In genomic region chr7:28436932-28437570, GRCm38 (mm10) we compare ENCODE assay signal across 7 mouse cellular contexts. TPM values are rescaled to one million over a fixed set of nuclear protein-coding genes. Genes with fewer than 3 reads are reported as not detected.
DNase-seq lines count a peak whose midpoint lies in the region; ATAC-seq and TF ChIP-seq lines count a peak whose summit lies in the region.

TSS of gene Gmfg (plus strand) at chr7:28437447.

- peak within 1 kb of the TSS; percentile 94 for H3K9ac ChIP-seq in intestine, postnatal 0 days (ENCODE audit: low read depth, low read length)
- H3K9ac ChIP-seq in limb, embryonic 11.5 days (ENCODE audit: low read length) = 0 out of 2 replicates have a peak within 1 kb of the TSS, but pooled peaks have one; percentile 45
- peak within 1 kb of the TSS; percentile 53 for H3K9ac ChIP-seq in midbrain, embryonic 13.5 days (replicated peaks)

- ATAC-seq in intestine, postnatal 0 days = peak; percentile 78
- peak; percentile 19 for ATAC-seq in limb, embryonic 11.5 days (ENCODE audit: insufficient number of reproducible peaks, low FRiP score, low TSS enrichment, low read depth)
- peak; percentile 17; the same call in 1 of the 2 replicates for ATAC-seq in midbrain, embryonic 13.5 days

- H3K9me3 ChIP-seq in intestine, postnatal 0 days (ENCODE audit: control insufficient read depth) = no peaks in the 10 kb centered on the region
- no peaks in the 10 kb centered on the region for H3K9me3 ChIP-seq in limb, embryonic 11.5 days (ENCODE audit: control insufficient read depth, low read length)
- H3K9me3 ChIP-seq in midbrain, embryonic 13.5 days = no peaks in the 10 kb centered on the region

- H3K27ac ChIP-seq in intestine, postnatal 0 days (ENCODE audit: low read depth, low read length) = peak within 1 kb of the TSS; percentile 76
- H3K27ac ChIP-seq in limb, embryonic 11.5 days (replicated peaks; ENCODE audit: low read depth, low read length) = no peak within 1 kb of the TSS
- peak within 1 kb of the TSS; percentile 70 for H3K27ac ChIP-seq in midbrain, embryonic 13.5 days

- no peaks in the 10 kb centered on the region; the same call in 1 of the 2 replicates for H3K4me1 ChIP-seq in intestine, postnatal 0 days (replicated peaks; ENCODE audit: control insufficient read depth, insufficient read depth, low read length)
- H3K4me1 ChIP-seq in limb, embryonic 11.5 days (ENCODE audit: control insufficient read depth, insufficient read depth, low read length) = 0 out of 2 replicates have a peak, but pooled peaks cover 8% of the 10 kb centered on the region
- H3K4me1 ChIP-seq in midbrain, embryonic 13.5 days (replicated peaks) = peaks cover 44% of the 10 kb centered on the region

- peak; percentile 63 for DNase-seq in adrenal gland, postnatal 25 days
- DNase-seq in embryo, embryonic 9.5 days (ENCODE audit: extremely low spot score) = peak; percentile 85
- DNase-seq in gastrocnemius, postnatal 4 days (ENCODE audit: low spot score in 2 of 2) = peak in 1 of 2 experiments; percentile 75
- DNase-seq in limb, embryonic 11.5 days (ENCODE audit: low spot score) = peak; percentile 85
- DNase-seq in spleen, adult 18-20 months = peak; percentile 71 to 77

- peak within 1 kb of the TSS; percentile 87 for H3K4me3 ChIP-seq in intestine, postnatal 0 days (ENCODE audit: low read depth, low read length)
- peak within 1 kb of the TSS; percentile 94 for H3K4me3 ChIP-seq in limb, embryonic 11.5 days (ENCODE audit: low read depth, low read length)
- H3K4me3 ChIP-seq in midbrain, embryonic 13.5 days (replicated peaks) = peak within 1 kb of the TSS; percentile 95

- peak within 1 kb of the TSS; percentile 62 for H3K4me2 ChIP-seq in intestine, postnatal 0 days (replicated peaks; ENCODE audit: low read depth)
- peak within 1 kb of the TSS; percentile 59 for H3K4me2 ChIP-seq in limb, embryonic 11.5 days (ENCODE audit: low read depth, severe bottlenecking)
- H3K4me2 ChIP-seq in midbrain, embryonic 13.5 days (replicated peaks) = peak within 1 kb of the TSS; percentile 62

- peak; percentile 90 for TF ChIP-seq CTCF in intestine, postnatal 0 days (IDR thresholded peaks at IDR 0.05; ENCODE audit: low read depth)

- 4% methylated on average over 16 of the region's 16 CpGs for WGBS in intestine, postnatal 0 days
- 3% methylated on average over 16 of the region's 16 CpGs for WGBS in limb, embryonic 11.5 days
- WGBS in midbrain, embryonic 13.5 days = 3% methylated on average over 16 of the region's 16 CpGs

- H3K27me3 ChIP-seq in intestine, postnatal 0 days (replicated peaks; ENCODE audit: control insufficient read depth, insufficient read depth, low read length) = no peaks in the 10 kb centered on the region
- no peaks in the 10 kb centered on the region for H3K27me3 ChIP-seq in limb, embryonic 11.5 days (ENCODE audit: control insufficient read depth, insufficient read depth, low read length)
- H3K27me3 ChIP-seq in midbrain, embryonic 13.5 days = no peaks in the 10 kb centered on the region

- no peaks in the 10 kb centered on the region for H3K36me3 ChIP-seq in intestine, postnatal 0 days (ENCODE audit: control insufficient read depth, insufficient read depth)
- H3K36me3 ChIP-seq in limb, embryonic 11.5 days (ENCODE audit: control insufficient read depth, insufficient read depth, low read length) = no peaks in the 10 kb centered on the region
- H3K36me3 ChIP-seq in midbrain, embryonic 13.5 days = 0 out of 2 replicates have a peak, but pooled peaks cover 9% of the 10 kb centered on the region

RNA-seq across cellular contexts. Expression of gene Gmfg, which starts in this region (rescaled TPM):
- 7.2 and 11.2 TPM in 2 replicates for total RNA-seq in adrenal gland, postnatal 25 days (2021)
- total RNA-seq in gastrocnemius, postnatal 4 days (2021) = 10 to 100 TPM; 16.1 to 16.2 TPM
- 33.6 and 35.0 TPM in 2 replicates for polyA plus RNA-seq in intestine, postnatal 0 days (2015; fragmentation: Nextera tagmentation; extraction: Ambion mirVana)
- 5.8 and 7.5 TPM in 2 replicates for polyA plus RNA-seq in limb, embryonic 11.5 days (2014; fragmentation: Nextera tagmentation; extraction: Ambion mirVana)
- polyA plus RNA-seq in midbrain, embryonic 13.5 days (2015; fragmentation: Nextera tagmentation; extraction: Ambion mirVana) = 3.0 and 4.7 TPM in 2 replicates

Comparison
In these comparisons a context has a peak if more than half of its experiments do, and no peak if none do; other contexts are left out.
1. ATAC-seq: peak in every context shown above with its lines; median percentile 78 in intestine, postnatal 0 days; 19 in limb, embryonic 11.5 days; 17 in midbrain, embryonic 13.5 days.